Mouse (Mus musculus): ENCODE data around the gene Fbn1. TPM values are rescaled to one million over a fixed set of nuclear protein-coding genes. Genes with fewer than 3 reads are reported as not detected.

The Fbn1 gene
- polyA plus RNA-seq (2017; shearing (Covaris generic)): not detected

DNA sequence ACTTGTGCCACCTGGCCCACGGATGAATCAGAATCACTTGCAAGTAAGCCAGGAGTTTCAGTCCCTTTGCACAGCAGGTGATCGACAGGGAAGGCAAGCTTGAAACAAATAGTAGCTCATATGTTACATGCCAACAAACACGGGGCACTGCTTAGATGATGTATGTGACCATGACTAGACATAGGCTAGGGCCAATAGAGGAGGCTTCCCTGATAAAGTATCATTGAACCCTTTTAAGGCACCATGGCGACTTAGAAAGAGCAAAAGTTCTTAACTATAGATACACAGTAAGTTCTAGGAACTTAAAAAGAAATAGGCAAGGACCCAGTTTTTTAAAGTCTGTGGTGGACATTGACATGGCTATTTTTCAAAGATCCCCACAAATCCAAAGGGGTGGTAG, at the start of gene Fbn1:
Gene Fbn1 (minus strand): TSS at position 101 of the 400 bp plus-strand sequence.

DNA sequence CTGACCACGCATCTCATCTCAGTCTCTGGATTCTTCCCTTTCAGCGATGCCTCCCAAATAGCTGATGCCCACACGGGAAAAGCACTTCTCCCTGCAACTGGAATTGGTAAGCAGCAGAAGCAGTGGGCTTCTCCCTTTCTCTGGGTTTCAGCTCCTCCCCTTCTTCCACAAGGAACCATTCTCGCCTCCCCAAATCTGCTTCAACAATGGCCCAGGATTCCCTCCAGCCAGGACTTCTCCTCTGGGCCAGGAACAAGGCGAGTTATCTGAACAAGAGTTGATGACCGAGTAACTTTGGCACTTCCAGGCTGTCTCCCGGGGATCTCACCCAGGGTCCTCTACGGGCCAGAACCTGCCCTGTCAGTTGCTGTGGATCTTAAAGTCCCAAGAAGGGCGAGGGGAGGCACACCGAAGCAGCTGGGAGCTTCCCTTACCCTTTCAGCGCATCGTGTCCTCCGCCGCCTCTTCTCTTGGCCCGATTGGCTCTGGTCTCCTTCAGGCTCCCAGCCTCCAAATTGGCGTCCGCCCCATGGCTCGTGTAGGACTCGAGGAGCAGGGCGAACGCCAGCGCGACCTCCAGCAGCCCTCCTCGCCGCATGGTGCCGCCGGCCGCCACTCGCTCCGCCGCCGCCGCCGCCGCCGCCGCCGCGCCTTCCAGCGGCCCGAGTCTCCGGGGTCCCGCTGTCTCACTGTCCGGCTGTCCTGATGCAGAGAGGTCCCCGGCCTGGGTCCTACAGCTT, 2.6 kb downstream of the Fbn1 start, which contains the start of gene Gm9913:
Gene Gm9913 (plus strand): TSS at position 84 of the 740 bp plus-strand sequence.

Other genes starting within 250 kb of the Fbn1 start
- not detected for gene Gm9913, start 2.9 kb downstream of the Fbn1 start, polyA plus RNA-seq (2017; shearing (Covaris generic))
- 9.9 TPM for gene Cep152, start 117.1 kb upstream of the Fbn1 start, polyA plus RNA-seq (2017; shearing (Covaris generic))
- 25.1 TPM for gene Eid1, start 165.1 kb upstream of the Fbn1 start, polyA plus RNA-seq (2017; shearing (Covaris generic))
- gene Shc4, start 216.2 kb upstream of the Fbn1 start, polyA plus RNA-seq (2017; shearing (Covaris generic)): 0.21 TPM

All from effector memory CD4-positive, alpha-beta T cell, adult 5 months (primary cell).